Mouse (Mus musculus) CD4-positive, CD25-positive, alpha-beta regulatory T cell (primary cell): ENCODE data around the gene Tmem135. TPM values are rescaled to one million over a fixed set of nuclear protein-coding genes. Genes with fewer than 3 reads are reported as not detected.

Experiments
- polyA plus RNA-seq: library from polyadenylated mRNA; unstranded; fragments of 100-300 nt; shearing (Covaris generic); gene quantifications from one replicate; pipeline ENCODE4 v1.2.1, GENCODE M21; 2017

The Tmem135 gene
- polyA plus RNA-seq: 39.1 TPM

DNA sequence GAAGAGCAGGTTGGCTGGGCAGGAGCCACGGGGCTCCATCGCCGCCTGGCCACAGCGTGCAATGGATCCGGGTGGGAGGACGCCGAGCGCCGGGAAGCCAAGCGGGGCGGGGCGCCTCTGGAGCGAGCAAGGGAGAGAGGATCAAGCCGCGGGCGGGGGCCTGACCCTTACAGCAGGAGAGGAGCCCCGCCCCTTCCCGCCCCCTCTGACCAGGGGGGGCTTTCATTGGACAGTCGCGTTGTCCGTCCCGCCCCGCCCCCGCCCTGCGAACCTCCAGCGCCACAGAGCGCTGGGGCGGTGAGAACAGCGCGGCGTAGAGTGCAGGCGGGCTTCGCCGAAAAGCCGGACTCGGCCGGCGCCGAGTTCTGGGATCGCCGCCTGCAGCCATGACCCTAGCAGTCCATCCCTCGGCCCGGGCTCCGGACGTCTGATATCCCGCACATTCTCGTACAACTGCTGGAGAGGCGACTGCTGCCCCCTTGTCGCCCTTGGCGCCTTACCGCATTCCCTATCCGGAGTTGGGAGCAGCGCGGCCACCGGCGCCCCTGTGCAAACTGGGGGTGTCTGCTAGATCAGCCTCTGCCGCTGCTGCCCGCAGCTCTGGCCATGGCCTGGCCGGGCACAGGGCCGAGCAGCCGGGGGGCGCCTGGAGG is at the start of gene Tmem135, which contains the start of gene Fzd4:
TSS of gene Tmem135 (minus strand) at position 142 of the 653 bp plus-strand sequence.
TSS of gene Fzd4 (plus strand) at position 275 of the 653 bp plus-strand sequence.

Other genes with a start within 250 kb of the Tmem135 start
- gene Fzd4, start 133 bp upstream of the Tmem135 start, polyA plus RNA-seq: not detected
- gene Prss23, start 123.0 kb upstream of the Tmem135 start, polyA plus RNA-seq: not detected
- gene Me3, start 228.2 kb upstream of the Tmem135 start, polyA plus RNA-seq: 0.19 TPM